Mouse (Mus musculus): ENCODE results near the gene Setd4. TPM values are rescaled to one million over a fixed set of nuclear protein-coding genes. Genes with fewer than 3 reads are reported as not detected.

Setd4 gene
- polyA plus RNA-seq, 1 experiment from 2014 or later = 4.3 TPM

DNA sequence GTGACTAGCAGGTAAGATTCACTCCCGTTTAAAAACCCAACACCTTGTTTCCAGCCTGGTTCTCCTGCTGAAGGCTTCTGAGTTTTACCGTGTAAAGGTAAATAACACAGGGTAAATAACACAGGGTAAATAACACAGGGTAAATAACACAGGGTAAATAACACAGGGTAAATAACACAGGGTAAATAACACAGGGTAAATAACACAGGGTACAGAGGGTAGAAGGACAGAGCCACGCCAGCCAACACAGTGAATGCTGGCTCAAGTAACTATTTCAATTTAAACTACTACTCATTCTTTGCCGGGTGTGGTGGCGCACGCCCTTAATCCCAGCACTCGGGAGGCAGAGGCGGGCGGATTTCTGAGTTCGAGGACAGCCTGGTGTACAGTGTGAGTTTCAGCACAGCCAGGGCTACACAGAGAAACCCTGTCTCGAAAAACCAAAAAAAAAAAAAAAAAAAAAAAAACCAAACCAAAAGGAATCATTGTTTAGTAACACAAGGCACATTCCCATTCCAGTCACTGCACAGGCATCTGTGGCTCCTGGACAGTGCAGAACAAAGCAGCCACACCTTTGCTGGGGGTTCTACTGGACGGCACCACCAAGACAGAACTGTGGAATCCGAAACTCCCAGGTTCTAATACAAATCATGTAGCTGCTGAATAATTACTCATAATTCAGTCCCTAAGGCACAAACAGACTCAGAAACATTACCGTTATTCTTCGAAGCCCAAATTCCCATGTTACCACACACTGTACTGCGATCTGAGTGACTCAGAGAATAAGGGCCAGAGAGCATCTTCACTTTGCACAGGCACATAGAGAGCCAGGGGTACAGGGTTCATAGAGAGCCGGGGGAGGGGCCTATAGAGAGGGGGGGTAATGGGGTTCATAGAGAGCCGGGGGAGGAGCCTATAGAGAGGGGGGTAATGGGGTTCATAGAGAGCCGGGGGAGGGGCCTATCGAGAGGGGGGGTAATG lies 12.1 kb downstream of the Setd4 start:
- Histone ChIP-seq H3K27ac (replicated peaks) (no peak overlapping the region), H3K36me3 (replicated peaks) (0 out of 2 replicates have a peak, but pooled peaks cover 12% of the 10 kb centered on the region), H3K4me3 (replicated peaks) (no peak overlapping the region), H3K9ac (no peak overlapping the region), H3K4me2 (no peak overlapping the region), H3K27me3 (no peaks in the 10 kb centered on the region), H3K4me1 (replicated peaks) (no peaks in the 10 kb centered on the region; the same call in 1 of the 2 replicates), H3K9me3 (replicated peaks) (no peaks in the 10 kb centered on the region)
- WGBS (ENCODE audit: insufficient replicate concordance) = 73% methylated on average over 20 of the region's 20 CpGs
- ATAC-seq (ENCODE audit: insufficient read depth) = no peak

GRCm38 (mm10) chr16:93590915-93591314 lies 12.9 kb downstream of the Setd4 start:
- Histone ChIP-seq H3K9me3 (replicated peaks) (no peaks in the 10 kb centered on the region), H3K4me2 (no peak overlapping the region), H3K4me3 (replicated peaks) (no peak overlapping the region), H3K27ac (replicated peaks) (0 out of 2 replicates have a peak overlapping the region, but pooled peaks have one; percentile 6), H3K9ac (no peak overlapping the region), H3K27me3 (no peaks in the 10 kb centered on the region), H3K36me3 (replicated peaks) (0 out of 2 replicates have a peak, but pooled peaks cover 9% of the 10 kb centered on the region), H3K4me1 (replicated peaks) (no peaks in the 10 kb centered on the region; the same call in 1 of the 2 replicates)
- WGBS (ENCODE audit: insufficient replicate concordance) = 79% methylated on average over 15 of the region's 15 CpGs
- no peak for ATAC-seq (ENCODE audit: insufficient read depth)

GRCm38 (mm10) chr16:93588281-93588680 lies 15.6 kb downstream of the Setd4 start:
- 52% methylated on average over 4 of the region's 4 CpGs for WGBS (ENCODE audit: insufficient replicate concordance)
- H3K9me3 ChIP-seq (replicated peaks) = no peaks in the 10 kb centered on the region
- no peak overlapping the region for H3K9ac ChIP-seq
- 0 out of 2 replicates have a peak, but pooled peaks cover 5% of the 10 kb centered on the region for H3K36me3 ChIP-seq (replicated peaks)
- ATAC-seq (ENCODE audit: insufficient read depth) = no peak
- no peak overlapping the region for H3K4me3 ChIP-seq (replicated peaks)
- no peaks in the 10 kb centered on the region for H3K27me3 ChIP-seq
- no peak overlapping the region for H3K4me2 ChIP-seq
- H3K27ac ChIP-seq (replicated peaks) = no peak overlapping the region
- peaks cover 3% of the 10 kb centered on the region; the same call in 1 of the 2 replicates for H3K4me1 ChIP-seq (replicated peaks)

GRCm38 (mm10) chr16:93586382-93586781 lies 17.5 kb downstream of the Setd4 start:
- H3K27ac ChIP-seq (replicated peaks) = peak overlapping the region; percentile 19; the same call in 1 of the 2 replicates
- peak overlapping the region; percentile 32 for H3K4me2 ChIP-seq
- H3K4me3 ChIP-seq (replicated peaks) = no peak overlapping the region
- whole genome bisulfite sequencing (ENCODE audit: insufficient replicate concordance) = 38% methylated on average over 8 of the region's 8 CpGs
- no peaks in the 10 kb centered on the region for H3K27me3 ChIP-seq
- ATAC-seq (ENCODE audit: insufficient read depth) = no peak
- no peaks in the 10 kb centered on the region for H3K9me3 ChIP-seq (replicated peaks)
- H3K4me1 ChIP-seq (replicated peaks) = peaks cover 3% of the 10 kb centered on the region; the same call in 1 of the 2 replicates
- no peak overlapping the region for H3K9ac ChIP-seq
- no peaks in the 10 kb centered on the region for H3K36me3 ChIP-seq (replicated peaks)

DNA sequence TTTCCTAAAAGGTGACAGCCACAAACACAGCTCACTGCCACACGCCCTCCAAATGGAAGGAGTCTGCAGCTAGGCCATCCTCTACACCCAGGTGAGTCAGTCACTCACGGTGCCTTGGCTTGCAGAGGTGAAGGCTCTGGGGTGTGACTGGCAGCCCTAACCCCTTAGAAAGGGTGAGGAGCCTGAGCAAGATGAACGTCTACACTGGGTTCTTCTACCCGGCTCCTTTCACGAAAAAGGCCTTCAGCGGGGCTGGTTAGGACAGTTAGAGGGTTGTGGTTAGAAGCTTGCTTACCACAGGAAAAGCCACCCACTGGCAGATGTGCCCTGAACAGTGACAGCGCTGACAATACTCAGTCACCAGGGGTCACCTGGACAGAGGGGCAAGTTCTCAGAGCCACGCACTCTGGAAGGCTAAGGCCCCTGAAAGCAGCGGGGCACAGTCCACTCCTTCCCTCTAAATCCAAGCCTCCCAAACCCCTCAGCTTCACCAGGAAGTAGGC lies 18.1 kb downstream of the Setd4 start:
- no peaks in the 10 kb centered on the region for H3K36me3 ChIP-seq (replicated peaks)
- H3K9me3 ChIP-seq (replicated peaks) = no peaks in the 10 kb centered on the region
- no peak overlapping the region for H3K9ac ChIP-seq
- H3K27me3 ChIP-seq = no peaks in the 10 kb centered on the region
- 0 out of 2 replicates have a peak overlapping the region, but pooled peaks have one; percentile 19 for H3K27ac ChIP-seq (replicated peaks)
- no peak overlapping the region for H3K4me3 ChIP-seq (replicated peaks)
- no peak for ATAC-seq (ENCODE audit: insufficient read depth)
- WGBS (ENCODE audit: insufficient replicate concordance) = 26% methylated on average over 9 of the region's 9 CpGs
- peaks cover 3% of the 10 kb centered on the region; the same call in 1 of the 2 replicates for H3K4me1 ChIP-seq (replicated peaks)
- H3K4me2 ChIP-seq = peak overlapping the region; percentile 32

GRCm38 (mm10) chr16:93584976-93585702 lies 18.7 kb downstream of the Setd4 start:
- Histone ChIP-seq H3K9me3 (replicated peaks) (no peaks in the 10 kb centered on the region), H3K4me3 (replicated peaks) (no peak overlapping the region), H3K9ac (no peak overlapping the region), H3K4me2 (no peak overlapping the region), H3K27ac (replicated peaks) (no peak overlapping the region), H3K27me3 (no peaks in the 10 kb centered on the region), H3K4me1 (replicated peaks) (peaks cover 3% of the 10 kb centered on the region; the same call in 1 of the 2 replicates), H3K36me3 (replicated peaks) (no peaks in the 10 kb centered on the region)
- WGBS (ENCODE audit: insufficient replicate concordance) = 60% methylated on average over 24 of the region's 24 CpGs
- ATAC-seq (ENCODE audit: insufficient read depth) = no peak

GRCm38 (mm10) chr16:93581125-93581524 lies 22.7 kb downstream of the Setd4 start:
- Histone ChIP-seq H3K9me3 (replicated peaks) (no peaks in the 10 kb centered on the region), H3K36me3 (replicated peaks) (no peaks in the 10 kb centered on the region), H3K4me2 (no peak overlapping the region), H3K27me3 (no peaks in the 10 kb centered on the region), H3K9ac (no peak overlapping the region), H3K27ac (replicated peaks) (no peak overlapping the region), H3K4me1 (replicated peaks) (0 out of 2 replicates have a peak, but pooled peaks cover 3% of the 10 kb centered on the region), H3K4me3 (replicated peaks) (no peak overlapping the region)
- ATAC-seq (ENCODE audit: insufficient read depth) = no peak
- 55% methylated on average over 6 of the region's 6 CpGs for WGBS (ENCODE audit: insufficient replicate concordance)

DNA sequence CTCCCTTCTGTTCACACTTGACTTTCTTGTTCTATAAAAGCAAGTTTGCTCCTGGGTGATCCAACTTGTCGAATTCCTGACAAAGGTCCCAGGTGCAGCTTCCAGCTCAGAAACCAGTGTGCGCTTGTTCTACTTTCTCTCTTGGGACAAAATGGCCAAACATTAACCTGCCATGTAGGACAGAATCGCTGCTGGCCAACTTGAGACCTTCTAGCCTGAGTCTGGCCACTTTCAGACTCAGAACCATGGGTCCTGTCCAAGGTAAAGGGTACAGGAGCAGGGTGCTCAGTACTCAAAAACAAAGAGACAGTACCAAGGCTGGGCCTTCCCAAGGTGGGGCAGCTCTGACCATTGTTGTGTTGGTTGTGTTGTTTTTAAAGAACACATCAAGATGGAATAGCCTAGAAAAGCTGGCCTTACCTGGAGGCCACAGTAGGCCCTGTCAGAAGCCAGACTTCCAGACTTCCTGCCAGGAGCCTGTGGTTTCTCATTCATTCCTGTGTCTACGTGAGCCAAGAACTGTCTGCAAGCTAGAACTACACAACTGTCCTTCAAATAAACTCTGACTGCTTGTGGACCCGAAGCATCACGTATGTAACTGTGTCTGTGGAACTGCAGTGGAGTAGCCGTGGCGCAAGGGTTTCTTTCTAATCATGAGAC lies 25.4 kb downstream of the Setd4 start:
- Histone ChIP-seq H3K9ac (no peak overlapping the region), H3K4me3 (replicated peaks) (no peak overlapping the region), H3K27ac (replicated peaks) (no peak overlapping the region), H3K9me3 (replicated peaks) (no peaks in the 10 kb centered on the region), H3K4me2 (no peak overlapping the region), H3K36me3 (replicated peaks) (no peaks in the 10 kb centered on the region), H3K27me3 (no peaks in the 10 kb centered on the region), H3K4me1 (replicated peaks) (no peaks in the 10 kb centered on the region)
- 67% methylated on average over 8 of the region's 8 CpGs for WGBS (ENCODE audit: insufficient replicate concordance)
- ATAC-seq (ENCODE audit: insufficient read depth) = no peak

GRCm38 (mm10) chr16:93576412-93577082 lies 27.3 kb downstream of the Setd4 start:
- no peaks in the 10 kb centered on the region for H3K27me3 ChIP-seq
- no peak overlapping the region for H3K4me2 ChIP-seq
- no peaks in the 10 kb centered on the region for H3K9me3 ChIP-seq (replicated peaks)
- WGBS (ENCODE audit: insufficient replicate concordance) = 42% methylated on average over 14 of the region's 14 CpGs
- H3K36me3 ChIP-seq (replicated peaks) = no peaks in the 10 kb centered on the region
- no peaks in the 10 kb centered on the region for H3K4me1 ChIP-seq (replicated peaks)
- no peak overlapping the region for H3K9ac ChIP-seq
- H3K27ac ChIP-seq (replicated peaks) = no peak overlapping the region
- H3K4me3 ChIP-seq (replicated peaks) = no peak overlapping the region
- no peak for ATAC-seq (ENCODE audit: insufficient read depth)

DNA sequence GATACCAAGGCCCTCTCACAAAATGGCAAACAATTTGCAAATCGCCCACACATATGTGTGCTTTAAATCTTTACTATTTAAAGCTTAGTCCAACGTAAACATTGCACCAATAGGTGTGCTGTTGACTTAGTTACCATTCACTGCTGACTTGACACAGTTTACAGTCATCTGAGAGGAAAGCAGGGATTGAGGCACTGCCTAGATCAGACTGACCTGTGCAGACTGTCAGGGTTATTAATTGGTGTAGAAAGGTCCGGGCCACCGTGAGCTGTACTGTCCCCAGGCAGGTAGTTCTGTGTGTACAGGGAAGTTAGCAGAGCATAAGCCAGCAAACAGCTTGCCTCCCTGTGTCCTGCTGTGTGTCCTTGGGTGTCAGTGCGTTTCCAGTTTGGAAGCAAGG lies 28.3 kb downstream of the Setd4 start:
- ATAC-seq (ENCODE audit: insufficient read depth) = no peak
- no peak overlapping the region for H3K4me2 ChIP-seq
- WGBS (ENCODE audit: insufficient replicate concordance) = 58% methylated on average over 5 of the region's 5 CpGs

More for the DNA sequence above, 28.3 kb downstream of the Setd4 start:
- no peak overlapping the region for H3K9ac ChIP-seq
- H3K4me1 ChIP-seq (replicated peaks) = no peaks in the 10 kb centered on the region
- H3K4me3 ChIP-seq (replicated peaks) = no peak overlapping the region
- no peaks in the 10 kb centered on the region for H3K36me3 ChIP-seq (replicated peaks)
- no peaks in the 10 kb centered on the region for H3K9me3 ChIP-seq (replicated peaks)
- H3K27ac ChIP-seq (replicated peaks) = no peak overlapping the region
- no peaks in the 10 kb centered on the region for H3K27me3 ChIP-seq

Measured in liver, embryonic 15.5 days (tissue).